Mouse (Mus musculus) skeletal muscle tissue, postnatal 0 days (tissue): ENCODE data around the gene Cln3. TPM values are rescaled to one million over a fixed set of nuclear protein-coding genes. Genes with fewer than 3 reads are reported as not detected.

ENCODE experiments used
- microRNA-seq, 2 experiments: library from miRNA; unstranded; fragments of <30 nt; microRNA quantifications; one replicate each; pipeline ENCODE4; 2016
- polyA plus RNA-seq: library from polyadenylated mRNA; unstranded; fragments of >200 nt; fragmentation: Nextera tagmentation; extraction: Ambion mirVana; gene quantifications from 2 replicates; pipeline ENCODE4 v1.2.1, GENCODE M21; 2015

Gene Cln3
- polyA plus RNA-seq, result 11.5 and 16.2 TPM in 2 replicates

DNA sequence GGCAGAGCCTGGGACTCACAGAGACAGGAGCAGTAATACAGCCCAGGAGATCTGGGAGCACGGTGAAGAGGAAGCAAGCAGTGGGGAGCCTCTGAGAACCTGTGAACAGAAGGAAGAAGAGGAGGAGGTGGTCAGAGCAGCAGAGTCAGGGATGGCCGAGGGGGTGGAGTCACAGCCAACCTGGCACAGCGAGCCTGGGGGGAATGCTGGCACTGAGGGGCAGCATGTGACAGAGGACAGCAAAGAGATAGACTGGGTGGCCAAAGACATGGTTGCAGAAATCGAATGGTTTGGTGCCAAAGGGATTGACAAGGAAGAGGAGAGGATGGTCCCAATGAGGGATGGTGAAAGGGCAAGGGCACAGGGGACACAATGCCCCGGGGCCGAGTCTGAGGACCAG lies at the start of gene Cln3:
TSS of gene Cln3 (minus strand) at position 101 of the 400 bp plus-strand sequence.

DNA sequence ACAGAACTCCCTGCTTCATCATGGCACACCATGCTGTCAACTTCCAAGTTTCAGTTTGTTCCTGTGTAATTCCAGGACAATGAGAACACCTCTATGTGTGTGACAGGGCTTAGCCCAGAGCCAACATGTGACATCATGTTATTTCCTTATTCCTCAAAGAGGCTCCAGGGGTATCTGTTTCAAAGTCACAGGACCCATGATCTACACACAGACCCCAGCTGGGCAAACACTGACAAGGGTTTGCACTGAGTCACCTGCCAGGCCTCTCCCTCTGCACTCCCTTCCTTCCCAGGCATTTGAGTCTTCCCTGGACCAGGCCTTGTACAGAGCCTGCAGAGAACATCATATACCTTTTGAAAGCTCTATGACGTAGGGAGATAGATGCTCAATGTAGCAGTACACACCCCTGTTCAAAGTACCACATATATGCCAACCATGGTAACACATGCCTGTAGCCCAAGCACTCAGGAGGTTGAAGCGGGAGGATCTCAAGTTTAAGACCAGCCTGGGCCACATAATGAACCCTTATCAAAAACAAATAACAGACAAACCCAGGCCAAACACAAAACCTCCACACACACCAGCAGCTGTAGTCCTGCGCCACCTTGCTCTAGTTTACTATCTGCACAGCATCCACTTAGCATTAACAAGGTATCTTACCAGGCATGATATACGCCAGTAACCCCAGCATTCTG lies 45.4 kb upstream of the Cln3 start, which contains the start of gene Nupr1:
TSS of gene Nupr1 (minus strand) at position 38 of the 695 bp plus-strand sequence.

DNA sequence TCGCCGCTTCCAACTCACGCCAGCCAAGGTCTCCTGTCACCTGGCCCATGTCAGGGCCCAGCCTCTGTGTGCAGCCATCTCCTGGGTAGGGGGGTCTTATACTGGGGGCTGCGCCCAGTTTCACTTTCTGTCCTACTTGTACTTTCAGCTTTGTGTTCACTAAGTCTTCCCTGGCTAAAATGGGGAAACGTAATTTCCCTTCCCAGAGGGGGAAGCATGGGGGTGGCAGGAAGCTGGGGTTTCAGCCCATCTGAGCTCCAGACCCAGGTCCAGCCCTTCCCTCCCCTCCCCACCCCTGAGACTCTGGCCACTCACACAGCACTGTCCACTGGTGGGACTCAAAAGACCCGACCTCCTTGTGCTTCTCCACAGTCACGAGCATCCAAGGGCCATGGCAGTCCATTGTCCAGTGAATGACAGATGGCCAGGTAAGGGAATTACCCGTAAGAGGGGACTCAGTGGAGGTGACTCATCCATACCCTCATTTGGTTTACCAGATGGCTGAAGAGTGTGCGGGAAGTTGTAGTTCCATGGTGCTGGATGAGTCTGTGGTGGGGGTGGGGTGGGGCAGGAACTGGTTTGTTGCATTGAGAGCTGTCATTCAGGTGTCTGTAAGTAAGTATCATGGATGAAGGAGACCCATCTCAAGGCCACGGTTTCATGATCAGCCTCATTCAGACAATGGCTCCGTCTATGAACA lies 9.4 kb upstream of the Cln3 start, which contains the start of gene Il27:
TSS of gene Il27 (minus strand) at position 80 of the 700 bp plus-strand sequence.

DNA sequence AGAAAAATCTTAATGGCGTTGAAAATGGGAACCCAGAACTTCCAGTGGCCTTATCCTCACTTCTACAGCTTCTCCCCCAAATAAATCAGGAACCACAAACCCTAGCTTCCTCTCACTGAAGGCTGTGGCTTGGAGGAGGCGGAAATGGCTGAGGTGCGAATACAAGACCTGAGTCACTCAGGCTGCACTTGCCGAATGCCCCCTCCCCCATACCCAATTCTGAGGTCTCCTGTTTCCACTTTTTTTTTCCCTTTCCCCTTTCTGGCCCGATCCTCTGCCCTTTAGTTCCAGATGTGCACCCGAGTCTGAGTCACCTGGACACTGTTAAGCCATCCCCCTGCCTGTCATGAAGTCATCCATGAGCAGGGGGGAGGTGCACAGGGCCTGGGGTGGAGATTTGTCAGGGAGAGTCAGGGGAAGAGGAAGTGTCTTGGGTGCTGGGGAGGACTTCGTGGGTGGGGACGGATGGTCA lies 1.1 kb downstream of the Cln3 start, which contains the start of gene Apobr:
TSS of gene Apobr (plus strand) at position 437 of the 472 bp plus-strand sequence.

DNA sequence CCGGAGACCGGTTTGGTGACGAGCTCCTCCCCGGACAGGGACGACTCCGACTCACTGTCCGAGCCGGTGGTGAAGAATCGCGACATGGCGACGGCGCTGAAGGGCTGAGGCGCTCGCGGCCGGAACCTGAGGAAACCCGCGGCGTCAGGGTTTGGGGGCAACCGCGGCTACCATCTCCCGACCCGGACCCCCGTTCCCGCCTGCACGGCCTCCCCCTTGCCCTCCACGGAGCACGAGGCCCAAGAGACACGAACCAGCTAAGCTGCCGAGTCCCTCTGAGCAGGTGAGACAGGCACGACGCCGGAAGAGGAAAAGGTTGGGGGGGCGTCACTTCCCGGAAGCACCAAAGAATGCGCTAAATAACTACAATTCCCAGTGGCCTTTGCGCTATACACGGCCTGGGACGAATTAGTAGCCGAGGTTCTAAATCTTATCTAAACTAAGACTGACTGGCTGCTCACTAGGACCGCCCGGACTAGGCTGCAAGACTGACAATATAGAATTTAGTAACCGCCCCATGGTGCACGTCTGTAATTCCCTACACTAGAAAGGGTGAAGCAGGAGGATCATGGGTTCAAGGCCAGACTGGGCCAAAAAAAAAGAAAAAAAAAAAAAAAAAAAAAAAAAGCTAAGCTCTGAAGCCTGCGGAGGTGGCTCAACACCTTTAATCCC lies 19.4 kb downstream of the Cln3 start, which contains the start of gene Eif3c:
TSS of gene Eif3c (minus strand) at position 318 of the 672 bp plus-strand sequence.

Small RNA genes lying within 50 kb of the gene (microRNA-seq; reads per million reads assigned to microRNA genes)
- 0.21 to 0.71 reads per million in 2 experiments for gene Mir7059

Other genes starting within 250 kb of the Cln3 start
- 1.6 and 1.7 TPM in 2 replicates for gene Lat, start 216.2 kb downstream of the Cln3 start, polyA plus RNA-seq
- gene Spns1, start 208.4 kb downstream of the Cln3 start, polyA plus RNA-seq, result 27.8 and 28.4 TPM in 2 replicates
- gene Nfatc2ip, start 189.1 kb downstream of the Cln3 start, polyA plus RNA-seq, result 0.65 and 0.72 TPM in 2 replicates
- 0.17 and 0.21 TPM in 2 replicates for gene Cd19, start 170.9 kb downstream of the Cln3 start, polyA plus RNA-seq
- 59.8 and 76.2 TPM in 2 replicates for gene Rabep2, start 157.1 kb downstream of the Cln3 start, polyA plus RNA-seq
- gene Atp2a1, start 122.7 kb downstream of the Cln3 start, polyA plus RNA-seq, result 6,071 and 7,311 TPM in 2 replicates
- 39.5 and 42.1 TPM in 2 replicates for gene Sh2b1, start 110.4 kb downstream of the Cln3 start, polyA plus RNA-seq
- 120 and 126 TPM in 2 replicates for gene Tufm, start 98.5 kb downstream of the Cln3 start, polyA plus RNA-seq
- gene Atxn2l, start 82.4 kb downstream of the Cln3 start, polyA plus RNA-seq, result 17.2 and 18.9 TPM in 2 replicates
- gene Eif3c, start 19.4 kb downstream of the Cln3 start, polyA plus RNA-seq, result 125 and 130 TPM in 2 replicates
- gene Apobr, start 875 bp downstream of the Cln3 start, polyA plus RNA-seq, result 0.72 and 1.1 TPM in 2 replicates
- not detected in 2 replicates for gene Il27, start 9.1 kb upstream of the Cln3 start, polyA plus RNA-seq
- 28.9 and 66.2 TPM in 2 replicates for gene Nupr1, start 45.0 kb upstream of the Cln3 start, polyA plus RNA-seq
- gene Sgf29, start 63.5 kb upstream of the Cln3 start, polyA plus RNA-seq, result 17.4 and 21.8 TPM in 2 replicates
- gene Sult1a1, start 90.6 kb upstream of the Cln3 start, polyA plus RNA-seq, result 27.9 and 56.4 TPM in 2 replicates
- gene Bola2, start 109.6 kb upstream of the Cln3 start, polyA plus RNA-seq, result 73.2 and 75.7 TPM in 2 replicates
- 3.7 and 5.2 TPM in 2 replicates for gene Slx1b, start 110.0 kb upstream of the Cln3 start, polyA plus RNA-seq
- 12.8 and 18.1 TPM in 2 replicates for gene Coro1a, start 122.0 kb upstream of the Cln3 start, polyA plus RNA-seq
- 40.3 and 40.6 TPM in 2 replicates for gene Mapk3, start 173.8 kb upstream of the Cln3 start, polyA plus RNA-seq
- gene Gdpd3, start 180.5 kb upstream of the Cln3 start, polyA plus RNA-seq, result 1.2 and 2.3 TPM in 2 replicates
- 155 and 192 TPM in 2 replicates for gene Ypel3, start 191.1 kb upstream of the Cln3 start, polyA plus RNA-seq
- 0.15 and 0.27 TPM in 2 replicates for gene Tbx6, start 195.7 kb upstream of the Cln3 start, polyA plus RNA-seq
- 94.5 and 113 TPM in 2 replicates for gene Ppp4c, start 206.7 kb upstream of the Cln3 start, polyA plus RNA-seq
- 1.6 and 1.8 TPM in 2 replicates for gene Fam57b, start 211.9 kb upstream of the Cln3 start, polyA plus RNA-seq
- gene 4930451I11Rik, start 245.8 kb upstream of the Cln3 start, polyA plus RNA-seq, result not detected in 2 replicates